ENCODE assay signal across 14 mouse cellular contexts in genomic region chr2:108935981-108936762, GRCm38 (mm10).
A peak's percentile ranks its signal among the peaks of the same experiment; 100 is the strongest.
DNase-seq lines count a peak whose midpoint lies in the region; ATAC-seq lines count a peak whose summit lies in the region.
"Had no signal": no experiment of that assay in that cellular context is flagged by ENCODE, and none has a peak within 500 bp of the region (broad histone marks: within the 10 kb centered on the region; RNA-seq: fewer than 3 reads in every experiment).

No protein-coding gene starts in this region.

- DNase-seq in hindbrain, embryonic 11.5 days (ENCODE audit: low spot score): peak; percentile 12
- DNase-seq in hindbrain, embryonic 10.5 days (ENCODE audit: low spot score): no peak
- no peak for DNase-seq in neural tube, embryonic 10.5 days (ENCODE audit: extremely low spot score, low spot score)
- DNase-seq in heart, postnatal 14 days: no peak
- DNase-seq: cerebellum, adult 2 months; kidney, adult 18-20 months; lung, adult 2 months had no signal

- H3K9ac ChIP-seq in hindbrain, embryonic 11.5 days (ENCODE audit: low read depth, low read length): no peak overlapping the region
- no peak overlapping the region for H3K9ac ChIP-seq in neural tube, embryonic 14.5 days (replicated peaks; ENCODE audit: low read depth, low read length)
- no peak overlapping the region for H3K9ac ChIP-seq in hindbrain, embryonic 13.5 days
- no peak overlapping the region for H3K9ac ChIP-seq in midbrain, embryonic 16.5 days (ENCODE audit: low read depth, low read length)
- H3K9ac ChIP-seq in liver, embryonic 12.5 days: no peak overlapping the region
- H3K9ac ChIP-seq: heart, embryonic 15.5 days; neural tube, embryonic 12.5 days had no signal

- no peak overlapping the region for H3K4me3 ChIP-seq in hindbrain, embryonic 11.5 days (ENCODE audit: low read depth, low read length)
- no peak overlapping the region for H3K4me3 ChIP-seq in hindbrain, embryonic 10.5 days
- H3K4me3 ChIP-seq in neural tube, embryonic 14.5 days (ENCODE audit: low read depth, low read length): no peak overlapping the region
- no peak overlapping the region for H3K4me3 ChIP-seq in hindbrain, embryonic 13.5 days
- H3K4me3 ChIP-seq in midbrain, embryonic 16.5 days (ENCODE audit: low read depth, low read length): no peak overlapping the region
- no peak overlapping the region for H3K4me3 ChIP-seq in liver, embryonic 12.5 days
- H3K4me3 ChIP-seq: heart, embryonic 15.5 days; megakaryocyte, embryonic 14.5 days; neural tube, embryonic 12.5 days had no signal

- no peak overlapping the region for H3K27ac ChIP-seq in hindbrain, embryonic 11.5 days (ENCODE audit: low read depth, low read length)
- no peak overlapping the region for H3K27ac ChIP-seq in hindbrain, embryonic 10.5 days
- H3K27ac ChIP-seq in neural tube, embryonic 14.5 days (ENCODE audit: low read depth, low read length): no peak overlapping the region
- H3K27ac ChIP-seq in hindbrain, embryonic 13.5 days: no peak overlapping the region
- H3K27ac ChIP-seq in midbrain, embryonic 16.5 days (ENCODE audit: low read length): no peak overlapping the region
- H3K27ac ChIP-seq in liver, embryonic 12.5 days: no peak overlapping the region
- H3K27ac ChIP-seq: heart, embryonic 15.5 days; neural tube, embryonic 12.5 days had no signal

- peak; percentile 56; the same call in 1 of the 2 replicates for ATAC-seq in hindbrain, embryonic 11.5 days (ENCODE audit: low FRiP score)
- peak; percentile 61; the same call in 1 of the 2 replicates for ATAC-seq in neural tube, embryonic 14.5 days (ENCODE audit: low read depth)
- ATAC-seq in hindbrain, embryonic 13.5 days (ENCODE audit: low FRiP score): peak; percentile 72; the same call in 1 of the 2 replicates
- peak; percentile 91 for ATAC-seq in midbrain, embryonic 16.5 days
- no peak for ATAC-seq in liver, embryonic 12.5 days

- WGBS in hindbrain, embryonic 11.5 days: 58% methylated on average over 5 of the region's 5 CpGs
- WGBS in hindbrain, embryonic 10.5 days: 70% methylated on average over 5 of the region's 5 CpGs
- 60% methylated on average over 5 of the region's 5 CpGs for WGBS in neural tube, embryonic 14.5 days
- WGBS in hindbrain, embryonic 13.5 days: 50% methylated on average over 5 of the region's 5 CpGs
- WGBS in midbrain, embryonic 16.5 days: 23% methylated on average over 5 of the region's 5 CpGs
- WGBS in liver, embryonic 12.5 days (ENCODE audit: insufficient replicate concordance): 54% methylated on average over 5 of the region's 5 CpGs

- no peaks in the 10 kb centered on the region for H3K27me3 ChIP-seq in hindbrain, embryonic 11.5 days (ENCODE audit: control insufficient read depth, insufficient read depth, low read length)
- no peaks in the 10 kb centered on the region for H3K27me3 ChIP-seq in hindbrain, embryonic 10.5 days (ENCODE audit: insufficient read depth, poor library complexity, severe bottlenecking)
- H3K27me3 ChIP-seq in neural tube, embryonic 14.5 days (ENCODE audit: control insufficient read depth, insufficient read depth, low read length): no peaks in the 10 kb centered on the region
- H3K27me3 ChIP-seq in hindbrain, embryonic 13.5 days: no peaks in the 10 kb centered on the region
- H3K27me3 ChIP-seq in midbrain, embryonic 16.5 days (ENCODE audit: control insufficient read depth, insufficient read depth, low read depth, low read length): no peaks in the 10 kb centered on the region
- no peaks in the 10 kb centered on the region for H3K27me3 ChIP-seq in liver, embryonic 12.5 days (replicated peaks)
- H3K27me3 ChIP-seq: heart, embryonic 15.5 days; megakaryocyte, embryonic 14.5 days; neural tube, embryonic 12.5 days had no signal

- H3K4me2 ChIP-seq in hindbrain, embryonic 11.5 days (replicated peaks; ENCODE audit: low read depth, low read length): no peak overlapping the region
- no peak overlapping the region for H3K4me2 ChIP-seq in neural tube, embryonic 14.5 days (ENCODE audit: low read depth, low read length)
- H3K4me2 ChIP-seq in hindbrain, embryonic 13.5 days: no peak overlapping the region
- no peak overlapping the region for H3K4me2 ChIP-seq in midbrain, embryonic 16.5 days (ENCODE audit: low read length)
- no peak overlapping the region for H3K4me2 ChIP-seq in liver, embryonic 12.5 days
- H3K4me2 ChIP-seq: heart, embryonic 15.5 days; neural tube, embryonic 12.5 days had no signal

- no peaks in the 10 kb centered on the region for H3K9me3 ChIP-seq in hindbrain, embryonic 11.5 days (ENCODE audit: control insufficient read depth, low read length)
- no peaks in the 10 kb centered on the region for H3K9me3 ChIP-seq in hindbrain, embryonic 10.5 days
- no peaks in the 10 kb centered on the region for H3K9me3 ChIP-seq in neural tube, embryonic 14.5 days (ENCODE audit: control insufficient read depth, low read length)
- no peaks in the 10 kb centered on the region for H3K9me3 ChIP-seq in hindbrain, embryonic 13.5 days
- H3K9me3 ChIP-seq in midbrain, embryonic 16.5 days (replicated peaks; ENCODE audit: control insufficient read depth, low read length, poor library complexity, severe bottlenecking): no peaks in the 10 kb centered on the region
- H3K9me3 ChIP-seq in liver, embryonic 12.5 days (replicated peaks): no peaks in the 10 kb centered on the region
- H3K9me3 ChIP-seq: heart, embryonic 15.5 days; megakaryocyte, embryonic 14.5 days; neural tube, embryonic 12.5 days had no signal

- intact Hi-C loops in heart, postnatal 14 days (cut with DNase I): no loop called here

- H3K36me3 ChIP-seq in hindbrain, embryonic 11.5 days (ENCODE audit: control insufficient read depth, insufficient read depth, low read length): no peaks in the 10 kb centered on the region
- no peaks in the 10 kb centered on the region for H3K36me3 ChIP-seq in hindbrain, embryonic 10.5 days
- no peaks in the 10 kb centered on the region for H3K36me3 ChIP-seq in neural tube, embryonic 14.5 days (ENCODE audit: control insufficient read depth, insufficient read depth, low read length)
- H3K36me3 ChIP-seq in hindbrain, embryonic 13.5 days: no peaks in the 10 kb centered on the region
- no peaks in the 10 kb centered on the region for H3K36me3 ChIP-seq in midbrain, embryonic 16.5 days (ENCODE audit: control insufficient read depth, insufficient read depth, low read length)
- H3K36me3 ChIP-seq in liver, embryonic 12.5 days: no peaks in the 10 kb centered on the region
- H3K36me3 ChIP-seq: heart, embryonic 15.5 days; neural tube, embryonic 12.5 days had no signal

- H3K4me1 ChIP-seq in hindbrain, embryonic 11.5 days (replicated peaks; ENCODE audit: control insufficient read depth, insufficient read depth, low read length): no peaks in the 10 kb centered on the region
- H3K4me1 ChIP-seq in hindbrain, embryonic 10.5 days (replicated peaks): peaks cover 9% of the 10 kb centered on the region
- no peaks in the 10 kb centered on the region for H3K4me1 ChIP-seq in neural tube, embryonic 14.5 days (ENCODE audit: control insufficient read depth, insufficient read depth, low read length)
- H3K4me1 ChIP-seq in hindbrain, embryonic 13.5 days (replicated peaks): peaks cover 8% of the 10 kb centered on the region
- H3K4me1 ChIP-seq in midbrain, embryonic 16.5 days (ENCODE audit: control insufficient read depth, insufficient read depth, low read length): peaks cover 7% of the 10 kb centered on the region
- H3K4me1 ChIP-seq in liver, embryonic 12.5 days: no peaks in the 10 kb centered on the region
- H3K4me1 ChIP-seq: heart, embryonic 15.5 days; megakaryocyte, embryonic 14.5 days; neural tube, embryonic 12.5 days had no signal
